Mouse (Mus musculus) cerebellum, adult 2 months (tissue): Measurements from ENCODE around the gene Fam155a.

Experiments used
- CTCF ChIP-seq: fragments of 200-500 bp; IDR thresholded peaks from 2 replicates; pipeline ENCODE4 v1.5.1; 2011; ENCODE audit warnings: low read depth, mild to moderate bottlenecking, control low read depth, low read length, moderate library complexity, borderline replicate concordance; ENCODE audit not compliant: insufficient read depth
- POLR2A ChIP-seq: fragments of 200-500 bp; IDR thresholded peaks from 2 replicates; pipeline ENCODE4 v1.6.1; 2011; ENCODE audit warnings: low read length, control low read depth, borderline replicate concordance; ENCODE audit not compliant: insufficient read depth

- TF ChIP-seq POLR2A (no peak), CTCF (peak; percentile 11; the same call in 1 of the 2 replicates)
Measured at GRCm38 (mm10) chr8:9451543-9451942, 319.4 kb downstream of the Fam155a start.
